Mouse (Mus musculus): Measurements from ENCODE around the gene Esyt1. TPM values are rescaled to one million over a fixed set of nuclear protein-coding genes. Genes with fewer than 3 reads are reported as not detected.

Esyt1 gene
- total RNA-seq, 2 experiments from 2014 or later: 10.1 to 11.9 TPM

GRCm38 (mm10) chr10:128489785-128490184, 35.9 kb downstream of the Esyt1 start:
- no peak for DNase-seq (ENCODE audit: low spot score in 2 of 2)

GRCm38 (mm10) chr10:128489380-128489779, 36.3 kb downstream of the Esyt1 start:
- DNase-seq (ENCODE audit: low spot score in 2 of 2): no peak

- DNase-seq (ENCODE audit: low spot score in 2 of 2): no peak
These were observed 36.9 kb downstream of the Esyt1 start for GRCm38 (mm10) chr10:128488776-128489175.

- DNase-seq (ENCODE audit: low spot score in 2 of 2): peak in 1 of 2 experiments; percentile 27
These were observed 37.6 kb downstream of the Esyt1 start for GRCm38 (mm10) chr10:128487861-128488712.

- no peak for DNase-seq (ENCODE audit: low spot score in 2 of 2)
These were observed 39.3 kb downstream of the Esyt1 start for GRCm38 (mm10) chr10:128486370-128486769.

- DNase-seq (ENCODE audit: low spot score in 2 of 2): no peak
These were observed 51.3 kb downstream of the Esyt1 start for GRCm38 (mm10) chr10:128474366-128474765.

- no peak for DNase-seq (ENCODE audit: low spot score in 2 of 2)
These were observed 65.4 kb downstream of the Esyt1 start for GRCm38 (mm10) chr10:128460270-128460630.

Small RNAs within 50 kb of the gene (microRNA-seq; reads per million reads assigned to microRNA genes)
- gene Gm47275: 0 reads per million in 2 experiments
- 0 reads per million in 2 experiments for gene Mir6916

Other genes with a start within 250 kb of the Esyt1 start
- under 1 TPM in 1 of 2 experiments, not detected in 1; 0.85 TPM for gene Il23a, start 227.1 kb downstream of the Esyt1 start, total RNA-seq (2021)
- 10 to 100 TPM; 15.5 to 15.8 TPM for gene Pan2, start 222.5 kb downstream of the Esyt1 start, total RNA-seq (2021)
- 10 to 100 TPM; 75.5 to 78.5 TPM for gene Cnpy2, start 203.4 kb downstream of the Esyt1 start, total RNA-seq (2021)
- gene Cs, start 188.1 kb downstream of the Esyt1 start, total RNA-seq (2021): 100 to 1,000 TPM; 277 to 286 TPM
- gene Coq10a, start 156.9 kb downstream of the Esyt1 start, total RNA-seq (2021): 10 to 100 TPM; 55.6 to 58.8 TPM
- gene Ankrd52, start 148.8 kb downstream of the Esyt1 start, total RNA-seq (2021): 10 to 100 TPM; 79.0 to 80.3 TPM
- gene Slc39a5, start 124.6 kb downstream of the Esyt1 start, total RNA-seq (2021): under 1 TPM; 0.22 to 0.53 TPM
- 10 to 100 TPM; 94.1 to 94.2 TPM for gene Nabp2, start 114.4 kb downstream of the Esyt1 start, total RNA-seq (2021)
- 10 to 100 TPM; 76.0 to 78.2 TPM for gene Rnf41, start 114.2 kb downstream of the Esyt1 start, total RNA-seq (2021)
- gene Smarcc2, start 66.6 kb downstream of the Esyt1 start, total RNA-seq (2021): 100 to 1,000 TPM; 205 to 222 TPM
- gene Myl6, start 31.7 kb downstream of the Esyt1 start, total RNA-seq (2021): 100 to 1,000 TPM; 608 to 632 TPM
- gene Myl6b, start 27.2 kb downstream of the Esyt1 start, total RNA-seq (2021): 10 to 100 TPM; 25.5 to 29.3 TPM
- 10 to 100 TPM; 12.2 to 14.0 TPM for gene Zc3h10, start 21.9 kb upstream of the Esyt1 start, total RNA-seq (2021)
- 1,000 to 10,000 TPM; 2,468 to 2,532 TPM for gene Rpl41, start 23.4 kb upstream of the Esyt1 start, total RNA-seq (2021)
- 10 to 100 TPM; 83.2 to 87.6 TPM for gene Pa2g4, start 40.1 kb upstream of the Esyt1 start, total RNA-seq (2021)
- under 1 TPM; 0.71 to 0.76 TPM for gene Erbb3, start 63.8 kb upstream of the Esyt1 start, total RNA-seq (2021)
- 100 to 1,000 TPM; 508 to 545 TPM for gene Rps26, start 100.9 kb upstream of the Esyt1 start, total RNA-seq (2021)
- gene Ikzf4, start 120.1 kb upstream of the Esyt1 start, total RNA-seq (2021): 10 to 100 TPM; 17.2 to 17.7 TPM
- gene Suox, start 148.2 kb upstream of the Esyt1 start, total RNA-seq (2021): 10 to 100 TPM in 1 of 2 experiments, 1 to 10 TPM in 1; 9.5 to 11.9 TPM
- 100 to 1,000 TPM; 118 to 125 TPM for gene Rab5b, start 170.4 kb upstream of the Esyt1 start, total RNA-seq (2021)
- 1 to 10 TPM in 1 of 2 experiments, under 1 TPM in 1; 0.91 to 1.1 TPM for gene Pmel, start 178.3 kb upstream of the Esyt1 start, total RNA-seq (2021)
- 1 to 10 TPM; 7.9 to 9.6 TPM for gene Cdk2, start 179.2 kb upstream of the Esyt1 start, total RNA-seq (2021)
- gene Dgka, start 219.0 kb upstream of the Esyt1 start, total RNA-seq (2021): 1 to 10 TPM; 8.0 to 8.2 TPM
- 10 to 100 TPM; 34.9 to 35.1 TPM for gene Pym1, start 222.0 kb upstream of the Esyt1 start, total RNA-seq (2021)

Data from layer of hippocampus, postnatal 10 days (tissue).